Mouse (Mus musculus): Measurements from ENCODE around the gene Cep350.

DNA sequence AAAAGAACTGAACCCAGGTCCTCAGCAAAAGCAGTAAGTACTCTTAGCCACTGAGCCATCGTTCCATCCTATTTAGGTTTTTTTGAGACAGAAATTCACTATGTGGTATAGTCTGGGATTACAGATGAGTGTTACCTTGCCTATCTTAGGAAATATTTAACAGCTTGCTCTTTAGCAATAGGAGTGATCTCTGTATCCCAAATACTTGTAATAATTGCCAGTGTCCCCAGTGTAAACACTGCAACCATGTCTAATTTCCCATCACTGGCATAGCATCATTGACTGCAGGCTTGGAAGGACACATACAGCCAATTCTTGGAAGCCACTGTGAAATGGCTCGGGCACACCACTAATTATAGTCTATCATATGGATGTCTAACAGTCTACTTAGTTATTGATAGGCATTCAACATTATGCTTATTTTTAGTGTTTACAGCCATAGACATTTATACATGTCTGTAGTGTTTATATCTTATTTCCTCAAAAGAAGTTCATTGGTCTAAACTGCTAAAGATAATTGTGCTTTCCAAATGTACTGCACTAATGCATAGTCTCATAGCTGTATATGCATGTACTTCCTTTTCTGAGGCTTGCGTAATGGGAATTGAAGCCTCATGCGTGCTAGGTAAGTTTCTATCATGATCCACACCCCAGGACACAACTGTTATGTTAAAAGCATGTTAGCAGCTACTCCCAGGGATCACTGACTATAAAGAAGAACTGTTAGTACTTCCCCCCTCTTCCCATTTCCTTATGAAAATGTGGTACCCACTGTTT lies 146.9 kb downstream of the Cep350 start:
- no peak for TF ChIP-seq CTCF (IDR thresholded peaks at IDR 0.05; ENCODE audit: control insufficient read depth, insufficient read depth, low read length)
- no peak for TF ChIP-seq POLR2A (IDR thresholded peaks at IDR 0.05; ENCODE audit: borderline replicate concordance, control insufficient read depth, low read depth, low read length)

All from bone marrow, adult 2 months (tissue).